Mouse (Mus musculus) layer of hippocampus, postnatal 14 days (tissue): ENCODE measurements around the gene Vdr. TPM values are rescaled to one million over a fixed set of nuclear protein-coding genes. Genes with fewer than 3 reads are reported as not detected.

Experiments
- DNase-seq, 2 experiments: peaks; one replicate each; pipeline ENCODE4 v3.0.0; 2021 to 2022; ENCODE audit warnings: low spot score in 2 of 2, mixed read lengths in 1 of 2
- long read RNA-seq, 2 experiments: library from polyadenylated mRNA; stranded (forward); transcript quantifications; one replicate each; pipeline ENCODE4 v2.0.0; 2021
- total RNA-seq, 2 experiments: library from RNA; stranded (reverse); gene quantifications; 2 replicates each; pipeline ENCODE4 v1.2.3; 2021

Vdr gene
- total RNA-seq, result under 1 TPM in 1 of 2 experiments, not detected in 1; 0.43 TPM
- long read RNA-seq, experiment 1, result 0 reads
- long read RNA-seq, experiment 2, partial matches to known transcripts, result 0 of 1 reads
- long read RNA-seq, experiment 2, other reads (novel, unspliced or antisense), result 1 of 1 reads

DNA sequence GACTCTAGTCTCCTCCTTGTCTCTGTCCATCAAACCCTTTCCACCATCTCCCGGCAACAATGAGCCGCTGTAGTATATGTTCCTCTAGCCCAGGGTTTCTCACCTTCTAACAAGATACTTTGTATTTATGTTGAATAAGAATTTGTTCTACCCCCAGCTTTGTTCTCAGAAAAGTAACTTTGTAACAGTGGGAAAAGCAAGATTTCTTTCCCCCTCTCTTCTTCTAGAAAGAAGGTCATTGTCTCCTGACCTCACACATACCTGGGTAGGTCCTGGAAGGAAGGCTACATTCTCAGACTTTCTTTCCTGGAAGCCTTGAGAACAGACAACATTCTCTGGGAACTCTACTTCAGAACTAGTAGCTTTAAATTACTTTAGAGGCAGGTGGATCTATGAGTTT, at the start of gene Vdr:
Gene Vdr, minus strand, starts transcription at position 101 of the 400 bp plus-strand sequence.
- no peak for DNase-seq

DNA sequence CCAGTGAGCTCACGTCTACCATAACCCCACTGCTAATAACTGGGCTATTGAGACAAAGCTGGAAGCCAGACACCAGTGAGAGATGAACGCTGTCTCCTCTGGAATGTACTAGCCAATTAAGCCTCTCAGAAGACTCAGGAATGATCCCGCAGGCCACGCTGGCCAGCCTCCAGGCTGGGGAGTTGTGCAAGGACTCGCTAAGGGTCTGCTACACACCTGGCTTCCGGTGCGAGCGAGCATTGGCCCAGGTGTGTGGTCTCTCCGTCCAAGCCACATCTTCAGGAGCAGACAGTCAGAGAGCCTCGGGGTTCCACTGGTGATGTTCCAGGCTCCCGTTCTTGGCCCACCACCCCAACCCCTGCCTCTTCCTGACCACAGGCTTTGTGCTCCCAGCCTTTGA, 46.0 kb upstream of the Vdr start:
- no peak for DNase-seq

DNA sequence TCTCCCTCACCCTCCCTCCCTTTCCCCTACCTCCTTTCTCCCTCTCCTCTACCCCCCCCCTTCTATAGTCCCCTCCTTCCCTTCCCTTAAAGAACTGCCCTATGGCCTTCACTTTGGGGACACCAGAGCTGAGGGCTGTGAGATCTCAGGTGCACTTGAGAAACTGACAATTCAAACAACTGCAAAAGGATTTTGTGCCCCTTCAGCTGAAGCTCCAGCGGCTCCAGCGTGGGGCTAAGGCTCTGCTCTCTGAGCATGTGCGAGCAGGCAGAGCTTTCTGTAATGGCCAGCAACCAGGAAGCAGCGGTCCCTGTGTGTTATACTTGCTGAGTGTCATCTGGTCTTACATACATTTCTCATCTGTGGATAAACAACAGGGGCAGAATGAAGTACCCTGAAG, 45.3 kb upstream of the Vdr start:
- no peak for DNase-seq

DNA sequence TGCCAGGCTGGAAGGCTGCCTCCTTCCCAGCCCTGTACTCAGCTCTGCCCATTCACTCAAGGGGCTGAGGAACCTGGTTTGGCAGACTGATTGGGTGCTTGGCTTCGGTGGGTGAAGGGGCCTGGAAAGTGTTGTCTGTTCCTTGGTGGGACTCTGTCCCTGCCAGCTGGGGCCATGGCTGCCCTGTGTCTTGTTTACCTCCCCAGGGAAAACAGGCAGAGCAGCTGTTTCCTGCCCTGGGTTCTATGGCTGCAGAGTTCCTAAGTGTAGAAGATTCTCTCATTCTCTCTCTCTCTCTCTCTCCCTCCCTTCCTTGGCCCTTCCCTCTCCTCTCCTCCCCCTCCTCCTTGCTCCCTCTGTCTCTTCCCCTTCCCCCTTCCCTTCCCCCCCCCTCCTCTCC, 44.9 kb upstream of the Vdr start:
- DNase-seq, result no peak

DNA sequence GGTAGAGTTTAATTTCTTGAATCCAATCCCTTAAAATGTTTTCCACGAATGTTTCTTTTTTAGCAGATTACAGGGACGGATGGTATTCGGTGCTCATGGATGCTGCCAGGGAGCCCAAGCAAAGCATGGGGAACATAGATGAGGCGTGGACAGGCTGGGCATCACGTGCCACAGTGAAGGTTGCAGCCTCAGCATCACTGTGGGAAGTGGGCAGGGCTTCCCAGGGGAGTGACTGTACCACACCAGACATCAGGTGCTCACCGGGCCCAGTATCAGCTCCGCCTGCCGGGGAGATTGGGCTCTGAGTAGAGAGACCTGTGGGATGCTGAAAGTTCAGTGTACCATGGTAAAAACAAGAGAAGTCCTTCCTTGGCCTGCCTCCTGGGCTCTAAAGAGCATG, 44.2 kb upstream of the Vdr start:
- DNase-seq, result no peak

DNA sequence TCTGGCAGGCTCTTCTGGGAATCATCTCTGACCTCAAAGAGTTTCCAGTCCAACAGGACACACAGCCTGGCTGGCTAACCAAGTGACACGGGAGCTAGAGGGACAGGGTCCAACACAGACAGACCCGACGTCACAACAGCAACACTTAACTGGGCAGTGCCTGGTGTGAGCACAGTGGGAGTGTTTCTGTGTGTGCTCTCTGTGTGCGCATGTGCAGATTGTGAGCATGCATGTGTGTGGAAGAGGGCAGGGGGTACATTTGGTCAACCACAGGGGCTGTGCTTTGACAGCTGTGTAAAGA, 42.4 kb upstream of the Vdr start:
- DNase-seq, result no peak

DNA sequence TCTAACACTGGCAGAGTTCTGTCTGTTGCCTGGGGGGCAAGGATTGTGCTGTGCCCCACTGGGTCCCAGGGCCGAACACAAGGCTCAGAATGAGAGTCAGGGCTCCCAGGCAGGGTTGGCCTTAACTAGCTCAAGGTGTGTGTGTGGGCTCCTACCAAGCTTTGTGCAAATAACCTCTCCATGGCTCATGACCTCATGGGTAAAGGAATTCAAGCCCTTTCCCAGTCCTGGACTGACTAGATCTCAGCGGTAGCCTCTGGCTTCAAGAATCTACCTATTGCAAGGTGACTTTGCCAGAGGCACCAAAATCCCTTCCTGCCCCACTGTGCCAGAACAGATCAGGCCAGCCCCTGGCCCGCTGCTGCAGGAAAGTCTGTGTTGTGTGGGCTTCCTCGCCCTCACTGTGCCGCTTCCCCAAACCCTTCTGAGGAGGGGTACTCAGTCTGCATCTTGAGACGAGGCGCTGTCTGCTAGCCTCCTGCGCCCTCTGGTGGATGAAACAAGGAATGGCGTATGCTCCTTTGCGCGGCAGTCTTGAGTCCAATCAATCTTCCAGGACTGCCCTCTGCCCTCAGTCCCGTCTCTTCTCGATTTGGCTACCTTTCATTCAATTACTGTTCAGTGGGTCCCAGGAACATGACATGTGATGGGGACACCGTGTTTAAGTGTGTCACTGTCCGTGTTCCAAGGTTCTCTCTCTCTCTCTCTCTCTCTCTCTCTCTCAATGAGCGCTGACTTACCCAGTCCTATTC, 41.9 kb upstream of the Vdr start:
- peak; percentile 63 to 74 for DNase-seq

DNA sequence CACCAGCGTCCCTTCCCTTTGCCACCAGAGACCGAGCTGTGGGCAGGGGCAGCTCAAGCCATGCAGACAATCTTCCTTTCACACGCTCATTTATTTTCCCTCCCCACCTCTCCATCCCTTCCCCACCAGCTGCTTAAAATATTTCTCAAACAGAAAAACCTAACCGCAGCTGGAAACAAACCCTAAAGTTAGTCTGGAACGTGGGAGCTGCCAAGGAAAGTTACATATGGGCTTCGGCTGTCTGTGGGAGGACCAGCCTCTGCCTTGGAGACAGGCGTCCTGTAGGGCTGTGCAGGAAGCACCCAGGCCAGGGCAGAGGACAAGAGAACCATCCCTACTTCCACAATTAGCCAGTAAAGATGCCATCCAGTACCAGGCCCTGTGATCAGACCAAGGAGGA, 39.8 kb upstream of the Vdr start:
- no peak for DNase-seq

DNA sequence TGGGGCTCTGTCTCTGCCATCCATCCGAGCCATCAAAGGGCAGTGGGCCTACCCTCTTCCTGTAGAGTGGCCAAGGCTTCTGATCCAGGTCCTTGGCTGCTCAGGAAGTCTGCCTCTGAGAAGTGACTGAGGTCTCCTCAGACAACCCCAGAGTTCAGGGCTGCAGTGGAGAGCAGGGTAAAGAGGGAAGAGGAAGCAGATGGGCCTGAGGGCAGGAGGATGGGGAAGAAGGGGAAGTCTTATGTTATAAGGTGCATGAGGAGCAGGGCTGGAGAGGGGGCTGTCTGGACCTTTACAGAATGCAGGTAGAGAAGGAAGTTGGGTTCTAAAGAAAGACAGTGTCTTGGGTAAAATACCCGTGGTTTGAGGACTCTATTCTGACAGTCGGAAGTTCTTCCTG, 39.3 kb upstream of the Vdr start:
- no peak for DNase-seq

DNA sequence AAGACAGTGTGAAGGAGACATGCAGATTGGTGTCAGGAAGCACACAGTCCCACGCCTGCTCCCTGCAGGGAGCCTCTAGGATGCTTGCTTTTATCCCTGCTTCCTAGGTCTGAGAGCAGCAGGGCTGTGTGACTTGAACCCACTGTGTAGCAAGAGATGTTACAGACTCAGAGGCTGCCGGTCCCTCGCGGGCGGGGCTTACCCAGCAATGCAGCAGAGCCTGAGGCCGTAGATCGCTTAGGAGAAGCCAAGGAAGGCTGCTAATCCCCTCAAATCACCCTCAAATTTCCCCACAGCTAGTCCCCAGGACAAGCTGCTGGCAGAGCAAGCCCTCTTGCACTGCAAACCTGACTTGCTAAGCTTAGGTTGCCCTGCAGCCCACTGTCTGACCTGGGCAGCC, 38.3 kb upstream of the Vdr start:
- DNase-seq, result no peak

DNA sequence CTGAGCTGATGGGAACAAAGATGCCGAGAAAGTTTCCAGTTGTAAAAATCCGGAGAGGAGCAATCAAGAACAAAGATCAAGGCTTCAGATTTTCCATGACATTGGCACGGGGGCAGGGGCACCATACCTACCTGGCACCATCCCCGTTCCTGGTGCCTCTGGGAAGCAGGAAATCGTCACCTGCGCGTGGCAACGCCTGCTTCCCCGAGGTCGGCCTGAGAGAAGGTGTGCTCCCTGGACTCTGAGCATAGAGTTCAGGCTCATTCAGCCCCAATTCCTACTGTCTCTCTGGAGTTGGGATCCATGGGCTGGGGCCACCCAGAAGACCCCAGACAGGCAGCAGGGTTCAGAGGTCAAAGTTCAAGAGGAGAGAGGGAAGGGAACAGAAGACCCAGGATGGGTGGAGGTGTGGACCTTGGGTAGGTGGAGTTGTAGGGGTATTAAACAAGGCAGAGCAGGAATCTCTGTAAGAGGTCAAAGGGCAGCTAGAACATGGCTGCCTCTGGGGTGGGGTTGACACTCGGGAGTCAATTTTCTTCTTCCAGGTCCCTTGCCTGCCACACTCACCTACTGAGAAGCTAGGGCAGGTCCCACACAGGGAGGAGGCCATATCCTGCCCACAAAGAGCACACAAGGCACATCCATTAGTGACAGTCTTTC, 35.4 kb upstream of the Vdr start:
- DNase-seq, result no peak

DNA sequence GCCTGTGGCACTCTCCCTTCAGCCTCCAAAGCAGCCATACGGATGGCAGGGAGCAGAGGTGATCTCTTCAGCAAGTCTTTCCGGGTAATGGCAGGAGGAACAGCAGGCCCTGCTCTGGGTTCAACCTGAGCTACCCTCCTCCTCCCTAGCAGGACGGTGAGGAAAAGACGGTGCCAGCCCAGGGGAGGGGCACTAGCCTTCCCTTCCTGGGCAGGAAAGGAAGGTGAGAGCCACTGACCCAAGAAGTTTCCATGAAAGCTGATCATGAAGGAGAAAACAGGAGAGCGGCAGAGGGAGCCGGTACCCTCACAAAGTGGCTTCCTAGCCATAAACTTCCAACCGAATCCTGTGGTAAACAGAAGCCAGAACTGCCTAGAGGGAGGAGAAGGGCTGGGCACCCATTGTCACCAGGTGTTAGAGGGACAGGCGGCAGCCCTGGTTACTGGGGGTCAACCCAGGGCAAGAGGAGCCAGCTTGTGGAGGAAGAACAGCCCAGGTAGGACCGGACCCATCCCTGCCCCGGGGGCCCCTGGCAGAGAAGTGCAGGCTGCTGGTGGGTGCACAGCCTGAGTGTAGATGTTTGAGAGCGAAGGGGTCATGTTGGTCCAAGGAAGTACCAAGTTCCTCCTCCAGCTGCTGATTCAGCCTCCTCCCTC, 34.6 kb upstream of the Vdr start:
- DNase-seq, result no peak

DNA sequence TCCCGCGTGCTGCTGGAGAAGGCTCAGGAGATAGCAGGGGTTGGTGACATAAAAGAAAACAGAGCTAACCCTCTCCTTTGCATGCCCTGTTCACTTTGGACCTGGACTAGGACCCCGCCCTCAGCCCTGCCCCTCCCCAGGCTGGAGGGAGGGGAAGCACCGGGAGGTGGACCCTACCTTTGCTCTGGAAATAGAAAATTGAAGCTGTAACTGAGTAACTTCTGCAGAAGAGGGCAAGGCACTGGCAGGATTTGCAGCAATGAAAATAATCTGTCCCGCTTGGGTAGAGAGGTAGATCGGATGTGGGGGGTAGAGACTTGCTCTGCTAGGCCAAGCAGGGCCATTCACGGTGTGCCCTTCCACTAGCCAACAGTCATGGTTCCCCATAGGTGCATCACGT, 32.9 kb upstream of the Vdr start:
- no peak for DNase-seq

DNA sequence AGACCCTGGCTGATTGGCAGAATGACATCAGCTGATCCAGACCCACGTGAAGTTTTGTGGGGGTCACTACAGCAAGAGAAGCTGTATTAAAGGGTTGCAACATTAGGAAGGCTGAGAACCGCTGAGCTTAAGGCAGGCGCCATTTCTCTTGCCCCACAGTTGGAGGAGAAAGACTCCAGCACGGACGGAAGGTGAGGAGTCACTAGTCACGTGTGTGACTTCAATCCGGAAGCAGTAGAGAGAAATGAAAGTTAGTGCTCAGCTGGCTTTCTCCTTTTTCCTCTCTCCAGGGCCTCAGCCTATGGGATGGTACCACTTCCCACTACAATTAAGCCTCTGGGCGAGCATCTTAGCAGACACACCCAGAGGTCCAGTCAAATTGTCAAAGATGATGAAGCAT, 32.1 kb upstream of the Vdr start:
- no peak for DNase-seq

DNA sequence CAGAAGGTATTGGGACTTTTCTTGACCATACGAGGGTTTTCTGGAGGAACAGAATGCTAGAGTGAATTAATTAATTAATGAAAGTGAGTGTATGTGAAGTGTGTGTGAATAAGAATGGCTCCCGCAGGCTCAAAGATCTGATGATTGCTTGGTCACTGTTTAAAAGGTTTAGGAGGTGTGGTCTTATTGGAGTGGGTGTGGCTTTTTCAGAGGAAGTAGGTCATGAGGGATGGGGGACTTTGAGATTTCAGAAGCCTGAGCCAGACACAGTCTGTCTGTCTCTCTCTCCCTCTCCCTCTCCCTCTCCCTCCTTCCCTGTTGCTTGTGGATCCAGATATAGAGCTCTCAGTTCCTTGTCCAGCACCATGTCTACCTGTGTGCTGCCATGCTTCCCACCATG, 30.9 kb upstream of the Vdr start:
- DNase-seq, result no peak

DNA sequence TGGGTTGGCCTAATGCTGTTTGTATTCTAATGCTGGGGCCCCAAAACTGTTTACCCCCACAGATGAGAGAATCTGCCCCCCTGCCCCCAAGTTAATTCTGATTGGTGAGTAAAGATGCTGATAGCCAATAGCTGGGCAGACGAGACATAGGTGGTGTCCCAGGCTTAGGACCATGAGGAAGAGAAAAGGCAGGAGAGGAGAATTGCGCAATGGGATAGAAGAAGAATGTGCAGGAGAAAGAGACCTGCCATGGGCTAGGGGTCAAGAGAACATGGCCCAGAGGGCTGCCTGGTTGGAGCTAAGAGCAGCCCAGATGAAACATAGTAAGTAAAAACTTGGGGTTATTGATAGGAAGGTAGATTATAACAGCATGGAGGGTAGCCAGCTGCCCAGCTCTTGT, 29.7 kb upstream of the Vdr start:
- no peak for DNase-seq

DNA sequence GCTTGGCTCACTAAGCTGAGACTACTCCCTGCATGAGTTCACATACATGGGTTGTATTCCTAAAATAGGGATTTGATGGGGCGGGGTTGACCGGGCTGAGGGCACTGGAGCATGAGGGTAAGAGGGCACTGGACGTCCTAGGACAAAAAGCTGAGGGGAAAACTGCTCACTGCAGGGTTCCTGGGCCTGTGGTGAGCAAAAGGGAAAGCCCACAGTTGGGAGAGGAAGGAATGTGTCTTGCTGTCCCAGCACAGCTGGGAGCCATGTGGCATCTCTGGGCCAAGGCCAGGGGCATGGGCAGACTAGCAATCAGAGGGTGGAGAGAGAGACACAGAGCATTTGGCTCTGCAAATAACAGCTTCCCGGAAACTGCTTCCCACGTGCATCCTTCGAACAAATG, 28.1 kb upstream of the Vdr start:
- DNase-seq, result no peak

DNA sequence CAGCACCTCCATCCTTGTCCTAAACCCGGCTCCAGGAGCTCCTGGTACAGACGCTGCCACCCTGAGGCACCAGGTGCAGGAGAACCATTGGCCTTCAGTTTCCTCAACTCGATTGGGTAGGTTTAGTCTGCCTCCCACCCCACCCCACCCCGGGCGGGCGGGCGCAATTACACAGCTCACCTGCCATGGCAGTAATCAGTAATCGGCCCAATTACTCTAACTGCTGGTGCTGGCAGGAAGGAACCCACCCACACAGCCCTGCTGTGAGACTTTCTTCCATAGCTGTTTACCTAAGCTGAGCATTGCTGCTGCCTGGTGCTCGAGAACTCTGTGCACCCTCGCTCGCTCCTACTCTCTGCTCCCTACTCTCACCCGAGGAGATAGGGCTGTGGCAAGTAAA, 22.0 kb upstream of the Vdr start:
- DNase-seq, result no peak

DNA sequence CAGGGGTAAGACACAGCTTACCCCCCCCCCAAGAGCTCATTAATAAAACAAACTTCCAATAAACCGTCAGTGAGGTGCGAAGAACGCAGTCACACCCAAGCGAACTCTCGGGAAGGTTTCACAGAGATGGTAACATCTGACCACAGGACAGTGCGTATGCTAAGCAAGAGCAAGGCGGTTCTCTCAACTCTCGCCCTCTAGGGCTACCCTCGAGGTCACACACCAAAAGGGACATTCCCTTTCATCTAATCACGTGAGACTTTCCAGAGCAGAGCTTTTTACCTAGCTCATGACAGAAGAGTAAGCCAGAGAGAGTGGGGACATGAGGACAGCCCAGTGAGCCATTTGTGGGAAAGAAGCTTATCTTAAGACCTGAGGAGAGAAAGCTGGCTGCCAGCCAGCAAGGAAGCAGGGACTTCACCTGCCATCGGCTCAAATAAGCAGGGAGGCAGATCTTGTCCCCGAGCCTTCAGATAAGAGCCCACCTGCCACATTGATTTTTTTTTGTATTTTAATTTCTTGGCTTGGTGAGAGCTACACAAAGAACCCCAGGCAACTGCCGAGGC, 18.9 kb upstream of the Vdr start:
- no peak for DNase-seq

DNA sequence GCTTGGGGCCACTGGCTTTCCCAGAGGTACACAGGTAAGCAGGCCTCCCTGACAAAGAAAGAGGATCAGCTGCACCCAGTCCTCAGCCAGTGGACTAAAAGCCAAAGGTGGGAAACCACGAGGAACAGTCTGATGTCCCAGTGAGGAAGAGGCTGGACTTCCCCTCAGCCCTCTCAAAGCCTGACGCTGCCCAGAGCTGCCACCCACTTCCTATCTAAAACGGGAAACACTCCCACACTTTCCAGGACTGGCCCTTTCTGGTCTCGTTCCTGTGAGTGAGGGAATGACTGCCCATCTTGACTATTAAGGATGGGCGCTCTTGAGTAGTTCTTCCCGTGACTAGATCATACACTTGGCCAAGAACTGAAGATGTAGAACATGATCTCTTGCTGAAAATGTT, 17.4 kb upstream of the Vdr start:
- DNase-seq, result no peak

DNA sequence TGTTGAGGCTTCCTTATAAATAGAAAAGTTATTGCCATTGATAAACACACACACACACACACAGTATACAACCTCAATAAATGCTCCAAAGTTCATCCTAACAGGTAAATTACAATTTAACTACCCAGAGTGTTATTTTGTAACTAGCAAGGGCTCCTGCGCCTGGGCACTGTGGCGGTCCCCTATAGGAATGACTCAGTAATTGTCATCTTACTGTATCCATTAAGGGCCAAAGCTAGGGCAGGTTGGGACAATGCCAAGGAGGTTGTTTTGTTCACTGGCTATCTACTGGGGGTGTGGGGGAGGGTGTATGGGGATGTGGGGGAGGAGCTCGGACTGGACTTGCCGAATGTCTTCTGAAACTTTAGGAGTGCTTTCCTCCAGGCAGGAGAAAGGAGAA, 16.6 kb upstream of the Vdr start:
- DNase-seq, result no peak

DNA sequence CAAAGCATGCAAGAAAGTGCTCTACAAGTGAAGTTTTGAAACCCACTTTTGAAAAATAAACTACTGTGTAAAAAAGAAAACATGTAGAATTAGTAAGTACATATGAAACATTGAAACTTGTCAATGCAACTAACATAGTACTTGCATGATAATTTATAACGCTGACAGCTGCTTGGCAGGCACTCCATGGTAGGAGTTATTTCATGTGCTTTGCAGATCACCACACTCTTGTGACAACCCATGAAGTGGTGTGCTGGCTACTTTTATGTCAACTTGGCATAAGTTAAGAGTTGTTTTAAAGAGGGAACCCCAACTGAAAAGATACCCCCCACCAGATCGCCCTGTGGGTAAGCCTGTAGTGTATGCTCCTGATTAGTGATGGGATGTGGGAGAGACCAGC, 12.0 kb upstream of the Vdr start:
- no peak for DNase-seq
